Mouse (Mus musculus) liver, postnatal 0 days (tissue): ENCODE measurements at regions not wholly inside any gene's neighbourhood (a gene's known extent, or its start where the extent isn't known, plus 50 kb on each side); places are given as distances from the start of the nearest gene placed in this dataset.

ENCODE experiments used
- ATAC-seq: fragments of 200-750 bp; cut with Nextera tagmentation; 2 replicates; pipeline ENCODE4 v1.8.0; 2017; ENCODE audit warnings: mild to moderate bottlenecking, moderate library complexity
- DNase-seq: peaks from one replicate; pipeline ENCODE4 v3.0.0-alpha.2; 2016
- H3K27ac ChIP-seq: fragments of 300-500 bp; sonication (generic); 2 replicates; pipeline ENCODE4 v1.5.1; 2014; ENCODE audit warnings: antibody characterized with exemption, moderate library complexity, mild to moderate bottlenecking, low read depth
- H3K27me3 ChIP-seq: fragments of 300-500 bp; sonication (generic); 2 replicates; pipeline ENCODE4 v1.6.1; 2014; ENCODE audit warnings: low read length, control low read depth, mixed read lengths; ENCODE audit not compliant: insufficient read depth
- H3K36me3 ChIP-seq: fragments of 300-500 bp; sonication (generic); replicated peaks from 2 replicates; pipeline ENCODE4 v1.6.1; 2014; ENCODE audit warnings: mild to moderate bottlenecking, control low read depth, low read length, moderate library complexity, mixed read lengths; ENCODE audit not compliant: insufficient read depth
- H3K4me1 ChIP-seq: fragments of 300-500 bp; sonication (generic); 2 replicates; pipeline ENCODE4 v1.6.1; 2014; ENCODE audit warnings: antibody characterized with exemption, mild to moderate bottlenecking, control low read depth; ENCODE audit not compliant: insufficient read depth
- H3K4me2 ChIP-seq: fragments of 300-500 bp; sonication (generic); 2 replicates; pipeline ENCODE4 v1.6.1; 2014; ENCODE audit warnings: low read depth, mild to moderate bottlenecking, low read length, moderate library complexity, mixed read lengths
- H3K4me3 ChIP-seq: fragments of 300-500 bp; sonication (generic); 2 replicates; pipeline ENCODE4 v1.5.1; 2014; ENCODE audit warnings: low read depth, low read length
- H3K9ac ChIP-seq: fragments of 300-500 bp; sonication (generic); replicated peaks from 2 replicates; pipeline ENCODE4 v1.6.1; 2014; ENCODE audit warnings: mild to moderate bottlenecking, moderate library complexity
- H3K9me3 ChIP-seq: fragments of 300-500 bp; sonication (generic); 2 replicates; pipeline ENCODE4 v1.6.1; 2016; ENCODE audit warnings: mild to moderate bottlenecking, control low read depth, low read length, mixed read lengths
- CTCF ChIP-seq: sonication (generic); IDR thresholded peaks from 2 replicates; pipeline ENCODE4 v1.5.1; 2016; ENCODE audit warnings: antibody characterized with exemption, low read depth
- EP300 ChIP-seq: IDR thresholded peaks from 2 replicates; pipeline ENCODE4 v1.6.1; 2016; ENCODE audit warnings: antibody characterized with exemption, low read depth, mild to moderate bottlenecking
- WGBS: fragments of 180-500 bp; shearing (Covaris S2); extraction: QIAGEN DNeasy Blood & Tissue Kit; methylation state at CpG from one replicate; pipeline ENCODE4 v1.1.7; 2014; ENCODE audit not compliant: insufficient replicate concordance; 5-methylcytosine and 5-hydroxymethylcytosine counted together

- no peaks in the 10 kb centered on the region for H3K36me3 ChIP-seq
- WGBS, result 71% methylated on average over 1 of the region's 1 CpGs
- DNase-seq (no peak), ATAC-seq (no peak)
- no peak overlapping the region for H3K27ac ChIP-seq
- H3K9ac ChIP-seq, result no peak overlapping the region
- H3K4me3 ChIP-seq, result no peak overlapping the region
- no peaks in the 10 kb centered on the region for H3K27me3 ChIP-seq
- no peaks in the 10 kb centered on the region for H3K9me3 ChIP-seq
- no peaks in the 10 kb centered on the region for H3K4me1 ChIP-seq
- no peak overlapping the region for H3K4me2 ChIP-seq
- TF ChIP-seq CTCF (no peak), EP300 (no peak)
Observed at GRCm38 (mm10) chr2:137468769-137469168, 352.3 kb upstream of the Jag1 start.

GRCm38 (mm10) chr2:137457061-137457753 lies 340.8 kb upstream of the Jag1 start:
- WGBS, result 71% methylated on average over 4 of the region's 4 CpGs
- no peak overlapping the region for H3K4me2 ChIP-seq
- no peaks in the 10 kb centered on the region for H3K9me3 ChIP-seq
- H3K36me3 ChIP-seq, result no peaks in the 10 kb centered on the region
- H3K27ac ChIP-seq, result no peak overlapping the region
- no peak for ATAC-seq
- TF ChIP-seq CTCF (no peak), EP300 (no peak)
- no peak for DNase-seq
- H3K4me3 ChIP-seq, result no peak overlapping the region
- no peaks in the 10 kb centered on the region for H3K27me3 ChIP-seq
- H3K4me1 ChIP-seq, result no peaks in the 10 kb centered on the region
- no peak overlapping the region for H3K9ac ChIP-seq

- H3K36me3 ChIP-seq, result no peaks in the 10 kb centered on the region
- DNase-seq, result no peak
- no peak overlapping the region for H3K9ac ChIP-seq
Observed at GRCm38 (mm10) chr2:137456436-137456835, 340.0 kb upstream of the Jag1 start.

GRCm38 (mm10) chr2:137446919-137447318 lies 330.5 kb upstream of the Jag1 start:
- Histone ChIP-seq H3K36me3 (no peaks in the 10 kb centered on the region), H3K27ac (no peak overlapping the region), H3K27me3 (no peaks in the 10 kb centered on the region), H3K4me1 (no peaks in the 10 kb centered on the region), H3K4me3 (no peak overlapping the region), H3K9me3 (no peaks in the 10 kb centered on the region), H3K9ac (no peak overlapping the region), H3K4me2 (no peak overlapping the region)
- ATAC-seq (no peak), DNase-seq (no peak)
- no peak for TF ChIP-seq EP300
- 73% methylated on average over 7 of the region's 7 CpGs for WGBS

More at GRCm38 (mm10) chr2:137456436-137456835, 340.0 kb upstream of the Jag1 start:
- ATAC-seq, result no peak
- Histone ChIP-seq H3K27me3 (no peaks in the 10 kb centered on the region), H3K27ac (no peak overlapping the region), H3K9me3 (no peaks in the 10 kb centered on the region), H3K4me3 (no peak overlapping the region), H3K4me2 (no peak overlapping the region), H3K4me1 (no peaks in the 10 kb centered on the region)
- WGBS, result 68% methylated on average over 3 of the region's 3 CpGs
- TF ChIP-seq CTCF (no peak), EP300 (no peak)

GRCm38 (mm10) chr2:137437741-137438140 lies 321.3 kb upstream of the Jag1 start:
- no peaks in the 10 kb centered on the region for H3K36me3 ChIP-seq
- no peak overlapping the region for H3K27ac ChIP-seq
- no peaks in the 10 kb centered on the region for H3K9me3 ChIP-seq
- no peaks in the 10 kb centered on the region for H3K4me1 ChIP-seq
- no peak overlapping the region for H3K4me3 ChIP-seq
- H3K9ac ChIP-seq, result no peak overlapping the region
- no peak overlapping the region for H3K4me2 ChIP-seq
- TF ChIP-seq EP300 (no peak), CTCF (no peak)
- DNase-seq (no peak), ATAC-seq (no peak)
- no peaks in the 10 kb centered on the region for H3K27me3 ChIP-seq
- 73% methylated on average over 5 of the region's 5 CpGs for WGBS

GRCm38 (mm10) chr2:137436161-137436560 lies 319.7 kb upstream of the Jag1 start:
- no peaks in the 10 kb centered on the region for H3K4me1 ChIP-seq
- no peak for ATAC-seq
- no peak overlapping the region for H3K4me2 ChIP-seq
- no peaks in the 10 kb centered on the region for H3K27me3 ChIP-seq
- no peak for TF ChIP-seq EP300
- TF ChIP-seq CTCF, result no peak
- H3K36me3 ChIP-seq, result no peaks in the 10 kb centered on the region
- no peak for DNase-seq
- H3K9ac ChIP-seq, result no peak overlapping the region
- H3K4me3 ChIP-seq, result no peak overlapping the region
- no peak overlapping the region for H3K27ac ChIP-seq
- WGBS, result 60% methylated on average over 4 of the region's 4 CpGs
- H3K9me3 ChIP-seq, result no peaks in the 10 kb centered on the region

GRCm38 (mm10) chr2:137422656-137423055 lies 306.2 kb upstream of the Jag1 start:
- WGBS, result 58% methylated on average over 3 of the region's 3 CpGs
- Histone ChIP-seq H3K4me2 (no peak overlapping the region), H3K27me3 (no peaks in the 10 kb centered on the region), H3K4me3 (no peak overlapping the region), H3K9me3 (no peaks in the 10 kb centered on the region), H3K36me3 (no peaks in the 10 kb centered on the region), H3K9ac (no peak overlapping the region), H3K27ac (no peak overlapping the region), H3K4me1 (no peaks in the 10 kb centered on the region)
- ATAC-seq (no peak), DNase-seq (no peak)
- no peak for TF ChIP-seq EP300
- TF ChIP-seq CTCF, result no peak
